Mouse (Mus musculus): ENCODE results near the gene Xbp1.
A peak's percentile ranks its signal among the peaks of the same experiment; 100 is the strongest.

Xbp1 gene

GRCm38 (mm10) chr11:5571856-5572255 lies 51.4 kb downstream of the Xbp1 start:
- no peak for DNase-seq (ENCODE audit: low spot score)

- peak; percentile 78 for DNase-seq (ENCODE audit: low spot score)
Observed at GRCm38 (mm10) chr11:5573821-5574220, 53.4 kb downstream of the Xbp1 start.

GRCm38 (mm10) chr11:5575046-5575445 lies 54.6 kb downstream of the Xbp1 start:
- DNase-seq (ENCODE audit: low spot score) = peak; percentile 48
